Mouse (Mus musculus): Measurements from ENCODE around the gene Gm10644. TPM values are rescaled to one million over a fixed set of nuclear protein-coding genes. Genes with fewer than 3 reads are reported as not detected.

Gene Gm10644
- polyA plus RNA-seq, 1 experiment = 0.56 TPM

GRCm38 (mm10) chr8:83909311-83909710 lies 45.7 kb downstream of the Gm10644 start:
- H3K27ac ChIP-seq (ENCODE audit: insufficient read depth, low read length) = no peak overlapping the region
- DNase-seq = no peak
- peaks cover 72% of the 10 kb centered on the region for H3K4me1 ChIP-seq (ENCODE audit: control insufficient read depth, insufficient read depth, low read length)
- H3K27me3 ChIP-seq (ENCODE audit: control insufficient read depth, insufficient read depth, low read length) = no peaks in the 10 kb centered on the region
- H3K4me3 ChIP-seq (replicated peaks; ENCODE audit: insufficient read depth, low read depth, low read length) = no peak overlapping the region
- TF ChIP-seq POLR2A (IDR thresholded peaks at IDR 0.05; ENCODE audit: borderline replicate concordance, insufficient read depth, low read length) (no peak), CTCF (IDR thresholded peaks at IDR 0.05; ENCODE audit: borderline replicate concordance, insufficient read depth, low read depth, low read length) (no peak)
- WGBS = 27% methylated on average over 8 of the region's 8 CpGs

GRCm38 (mm10) chr8:83908583-83908982 lies 46.4 kb downstream of the Gm10644 start:
- no peak for DNase-seq
- no peaks in the 10 kb centered on the region for H3K27me3 ChIP-seq (ENCODE audit: control insufficient read depth, insufficient read depth, low read length)
- WGBS = 3% methylated on average over 6 of the region's 6 CpGs
- H3K4me1 ChIP-seq (ENCODE audit: control insufficient read depth, insufficient read depth, low read length) = peaks cover 72% of the 10 kb centered on the region
- H3K4me3 ChIP-seq (replicated peaks; ENCODE audit: insufficient read depth, low read depth, low read length) = peak overlapping the region; percentile 8
- no peak for TF ChIP-seq POLR2A (IDR thresholded peaks at IDR 0.05; ENCODE audit: borderline replicate concordance, insufficient read depth, low read length)
- no peak for TF ChIP-seq CTCF (IDR thresholded peaks at IDR 0.05; ENCODE audit: borderline replicate concordance, insufficient read depth, low read depth, low read length)
- 0 out of 2 replicates have a peak overlapping the region, but pooled peaks have one; percentile 11 for H3K27ac ChIP-seq (ENCODE audit: insufficient read depth, low read length)

GRCm38 (mm10) chr8:83902961-83903666 lies 51.9 kb downstream of the Gm10644 start:
- TF ChIP-seq CTCF (IDR thresholded peaks at IDR 0.05; ENCODE audit: borderline replicate concordance, insufficient read depth, low read depth, low read length) = no peak
- TF ChIP-seq POLR2A (IDR thresholded peaks at IDR 0.05; ENCODE audit: borderline replicate concordance, insufficient read depth, low read length) = no peak
- no peak overlapping the region for H3K27ac ChIP-seq (ENCODE audit: insufficient read depth, low read length)
- peak; percentile 59 to 62 for DNase-seq
- no peaks in the 10 kb centered on the region for H3K27me3 ChIP-seq (ENCODE audit: control insufficient read depth, insufficient read depth, low read length)
- H3K4me1 ChIP-seq (ENCODE audit: control insufficient read depth, insufficient read depth, low read length) = peaks cover 51% of the 10 kb centered on the region
- 4% methylated on average over 12 of the region's 13 CpGs for WGBS
- H3K4me3 ChIP-seq (replicated peaks; ENCODE audit: insufficient read depth, low read depth, low read length) = peak overlapping the region; percentile 75

GRCm38 (mm10) chr8:83901566-83902485 lies 53.2 kb downstream of the Gm10644 start:
- WGBS = 2% methylated on average over 14 of the region's 14 CpGs
- peaks cover 47% of the 10 kb centered on the region for H3K4me1 ChIP-seq (ENCODE audit: control insufficient read depth, insufficient read depth, low read length)
- H3K4me3 ChIP-seq (replicated peaks; ENCODE audit: insufficient read depth, low read depth, low read length) = peak overlapping the region; percentile 75
- no peaks in the 10 kb centered on the region for H3K27me3 ChIP-seq (ENCODE audit: control insufficient read depth, insufficient read depth, low read length)
- DNase-seq = peak; percentile 43 to 47
- H3K27ac ChIP-seq (ENCODE audit: insufficient read depth, low read length) = peak overlapping the region; percentile 27; the same call in 1 of the 2 replicates
- no peak for TF ChIP-seq POLR2A (IDR thresholded peaks at IDR 0.05; ENCODE audit: borderline replicate concordance, insufficient read depth, low read length)
- TF ChIP-seq CTCF (IDR thresholded peaks at IDR 0.05; ENCODE audit: borderline replicate concordance, insufficient read depth, low read depth, low read length) = no peak

DNA sequence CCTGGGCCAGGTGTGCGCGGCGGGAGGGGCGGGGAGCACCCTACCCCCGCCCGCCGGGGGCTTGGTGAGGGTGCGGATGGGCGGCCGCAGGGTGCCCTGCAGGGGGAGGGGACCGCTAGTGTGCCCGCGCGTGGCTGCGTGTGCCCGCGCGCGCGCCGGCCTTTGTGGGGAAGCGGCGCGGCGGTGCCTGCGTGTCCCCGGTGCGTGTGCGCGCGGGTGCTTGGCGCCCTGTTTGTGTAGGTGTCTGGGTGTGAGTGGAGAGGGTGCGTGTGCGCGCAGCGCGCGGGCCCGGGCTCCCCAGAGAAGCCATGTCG lies 54.1 kb downstream of the Gm10644 start:
- peak; percentile 74 to 81 for DNase-seq
- H3K4me1 ChIP-seq (ENCODE audit: control insufficient read depth, insufficient read depth, low read length) = peaks cover 45% of the 10 kb centered on the region
- no peaks in the 10 kb centered on the region for H3K27me3 ChIP-seq (ENCODE audit: control insufficient read depth, insufficient read depth, low read length)
- no peak for TF ChIP-seq POLR2A (IDR thresholded peaks at IDR 0.05; ENCODE audit: borderline replicate concordance, insufficient read depth, low read length)
- no peak for TF ChIP-seq CTCF (IDR thresholded peaks at IDR 0.05; ENCODE audit: borderline replicate concordance, insufficient read depth, low read depth, low read length)
- under 1% methylated on average over 39 of the region's 40 CpGs for WGBS
- peak overlapping the region; percentile 92 for H3K27ac ChIP-seq (ENCODE audit: insufficient read depth, low read length)
- peak overlapping the region; percentile 75 for H3K4me3 ChIP-seq (replicated peaks; ENCODE audit: insufficient read depth, low read depth, low read length)

DNA sequence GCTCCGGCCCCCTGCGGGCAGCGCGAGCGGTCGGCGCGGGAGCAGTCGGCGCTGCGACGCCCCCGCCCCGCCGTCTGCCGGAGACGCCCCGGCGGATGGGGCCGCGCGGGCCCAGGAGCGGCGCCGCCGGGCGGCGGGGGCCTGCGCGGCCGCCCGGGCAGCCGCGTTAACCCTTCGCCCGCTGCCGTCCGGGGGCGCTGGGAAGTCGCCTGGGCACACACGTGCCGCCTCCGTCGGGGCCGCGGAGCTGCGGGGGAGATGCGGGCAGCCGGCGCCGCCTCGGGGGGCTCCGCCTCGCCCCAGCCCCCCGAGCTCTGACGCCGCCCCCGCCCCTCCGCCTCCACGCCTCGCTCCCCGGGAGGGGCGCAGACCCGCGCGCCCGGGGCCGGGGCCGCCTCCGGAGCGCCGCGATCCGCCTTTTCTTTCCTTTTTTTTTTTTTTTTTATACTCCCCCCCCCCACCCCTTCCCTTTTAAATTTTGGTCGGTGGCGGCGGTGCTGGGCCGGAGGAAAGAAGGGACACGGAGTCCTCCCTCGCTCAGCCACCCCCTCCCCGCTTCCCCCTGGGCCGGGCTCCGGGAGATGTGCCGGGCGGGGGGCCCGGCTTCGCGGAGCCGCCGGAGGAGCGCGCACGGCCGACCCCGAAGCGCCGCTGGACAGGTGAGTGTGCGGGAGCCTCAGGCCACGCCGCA lies 54.6 kb downstream of the Gm10644 start:
- peak overlapping the region; percentile 75 for H3K4me3 ChIP-seq (replicated peaks; ENCODE audit: insufficient read depth, low read depth, low read length)
- under 1% methylated on average over 81 of the region's 100 CpGs for WGBS
- DNase-seq = no peak

More for the DNA sequence above, 54.6 kb downstream of the Gm10644 start:
- Histone ChIP-seq H3K27ac (ENCODE audit: insufficient read depth, low read length) (peak overlapping the region; percentile 92), H3K27me3 (ENCODE audit: control insufficient read depth, insufficient read depth, low read length) (no peaks in the 10 kb centered on the region), H3K4me1 (ENCODE audit: control insufficient read depth, insufficient read depth, low read length) (peaks cover 47% of the 10 kb centered on the region)
- TF ChIP-seq CTCF (IDR thresholded peaks at IDR 0.05; ENCODE audit: borderline replicate concordance, insufficient read depth, low read depth, low read length) (no peak), POLR2A (IDR thresholded peaks at IDR 0.05; ENCODE audit: borderline replicate concordance, insufficient read depth, low read length) (no peak)
